Mouse (Mus musculus): Measurements from ENCODE around the gene Cd276. TPM values are rescaled to one million over a fixed set of nuclear protein-coding genes. Genes with fewer than 3 reads are reported as not detected.
"Not testable (repeated sequence)": the region's sequence is repeated elsewhere in the genome, so short reads cannot be mapped to it uniquely, and the experiment has no call there.

Gene Cd276
- polyA plus RNA-seq, 1 experiment from 2014 or later: 5.9 TPM

DNA sequence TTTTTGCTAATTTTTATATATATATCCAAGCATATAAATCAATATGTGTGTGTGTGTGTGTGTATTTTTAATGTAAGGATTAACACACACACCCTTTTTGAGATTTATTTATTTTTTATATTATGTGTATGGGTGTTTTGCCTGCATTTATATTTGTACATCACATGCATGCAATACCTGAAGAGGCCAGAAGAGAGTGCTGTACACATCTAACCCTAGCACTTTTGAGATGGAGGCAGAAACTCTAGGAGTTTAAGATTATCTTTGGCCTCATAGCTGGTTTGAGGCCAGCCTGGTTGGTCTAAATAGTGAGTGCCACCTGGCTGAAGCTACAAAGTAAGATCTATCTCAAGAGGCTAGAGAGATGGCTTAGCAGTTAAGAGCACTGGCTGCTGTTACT is 12.4 kb upstream of the Cd276 start:
- H3K4me2 ChIP-seq: no peak overlapping the region
- H3K9ac ChIP-seq: no peak overlapping the region
- peaks cover 5% of the 10 kb centered on the region; the same call in 1 of the 2 replicates for H3K27me3 ChIP-seq (replicated peaks)
- no peak overlapping the region for H3K27ac ChIP-seq
- H3K4me3 ChIP-seq: no peak overlapping the region
- ATAC-seq: no peak
- no peaks in the 10 kb centered on the region for H3K9me3 ChIP-seq (replicated peaks)
- H3K4me1 ChIP-seq: no peaks in the 10 kb centered on the region
- no peaks in the 10 kb centered on the region for H3K36me3 ChIP-seq

DNA sequence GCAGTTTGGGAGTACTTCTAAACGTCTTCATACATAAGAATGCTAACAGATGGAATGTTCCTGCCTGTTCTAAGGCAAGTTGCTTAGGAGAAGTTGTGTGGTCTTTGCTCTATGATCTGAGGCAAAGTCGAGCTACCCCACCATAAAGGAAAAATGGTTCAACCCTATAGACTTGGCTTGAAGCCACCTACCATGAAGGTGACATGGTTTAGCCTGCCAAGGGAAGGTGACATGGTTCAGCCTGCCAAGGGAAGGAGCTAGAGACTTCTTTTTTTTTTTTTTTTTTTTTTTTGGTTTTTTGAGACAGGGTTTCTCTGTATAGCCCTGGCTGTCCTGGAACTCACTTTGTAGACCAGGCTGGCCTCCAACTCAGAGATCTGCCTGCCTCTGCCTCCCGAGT is 10.7 kb upstream of the Cd276 start:
- 53% methylated on average over 3 of the region's 3 CpGs for WGBS (ENCODE audit: insufficient replicate concordance)

DNA sequence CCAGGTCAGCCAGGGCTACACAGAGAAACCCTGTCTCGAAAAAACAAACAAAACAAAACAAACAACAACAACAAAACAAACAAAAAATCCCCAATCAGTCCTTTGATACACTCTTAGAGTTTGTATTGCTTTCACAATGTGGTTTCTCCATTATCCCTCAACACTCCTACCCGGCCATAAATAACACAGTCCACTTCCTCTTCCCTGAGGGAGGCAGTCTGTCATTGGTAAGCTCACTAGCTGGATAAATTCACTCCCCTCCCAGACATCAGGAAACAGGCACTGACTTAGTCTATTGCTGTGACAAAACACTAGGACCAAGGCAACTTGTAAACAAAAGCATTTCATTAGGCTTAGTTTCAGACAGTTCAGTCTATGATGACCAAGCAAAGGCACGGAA is 5.0 kb upstream of the Cd276 start:
- no peaks in the 10 kb centered on the region for H3K36me3 ChIP-seq
- no peak for ATAC-seq

More for the DNA sequence above, 10.7 kb upstream of the Cd276 start:
- not testable (repeated sequence) for H3K36me3 ChIP-seq; H3K9ac ChIP-seq; H3K4me1 ChIP-seq; H3K27ac ChIP-seq; H3K4me2 ChIP-seq; H3K9me3 ChIP-seq (replicated peaks); H3K4me3 ChIP-seq; H3K27me3 ChIP-seq (replicated peaks); ATAC-seq

DNA sequence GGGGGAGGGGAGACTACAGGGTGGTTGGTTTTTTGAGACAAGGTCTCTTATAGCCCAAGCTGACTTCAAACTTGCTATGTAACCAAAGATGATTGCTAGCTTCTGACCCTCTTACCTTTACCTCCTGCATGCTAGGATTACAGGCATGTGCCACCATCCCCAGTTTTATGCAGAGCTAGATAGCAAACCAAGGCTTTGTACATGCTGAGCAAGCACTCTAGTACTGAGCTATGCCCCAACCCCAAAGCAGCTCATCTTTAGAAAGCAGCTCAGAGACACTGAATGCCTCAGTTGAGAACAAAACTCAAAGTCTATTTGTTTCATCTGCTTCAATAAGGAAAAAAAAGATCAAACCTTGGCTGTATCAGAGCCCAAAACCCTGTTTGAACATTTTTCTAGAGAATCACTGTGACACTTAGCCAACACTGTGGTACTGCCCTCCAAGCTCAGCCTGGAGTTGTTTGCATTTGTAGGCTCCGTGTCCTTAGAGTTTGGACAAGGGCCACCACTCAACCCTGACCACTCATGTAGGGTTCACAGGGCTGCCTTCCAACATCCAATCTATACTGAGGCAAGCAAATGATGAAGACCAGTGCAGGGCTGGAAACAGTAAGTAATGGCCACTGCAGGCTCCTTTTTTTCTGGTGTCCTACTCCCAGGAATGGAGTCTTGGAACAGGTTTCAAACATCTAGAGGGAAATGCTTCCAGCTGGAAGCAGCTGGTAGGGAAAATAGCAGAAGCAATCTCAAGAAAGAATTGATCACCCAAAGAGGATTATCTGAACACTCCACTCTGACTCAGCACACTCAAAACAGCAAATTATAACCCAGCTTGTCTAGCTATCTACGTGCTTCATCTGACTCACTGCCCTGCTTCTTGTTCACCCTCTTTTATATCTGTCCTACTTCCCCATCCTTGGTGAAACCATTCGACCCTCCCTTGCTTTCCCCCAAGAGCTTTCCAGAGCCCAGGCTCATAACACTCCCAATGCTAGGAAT is 2.5 kb upstream of the Cd276 start:
- H3K27me3 ChIP-seq (replicated peaks): peaks cover 56% of the 10 kb centered on the region
- no peak for ATAC-seq
- H3K9ac ChIP-seq: no peak overlapping the region
- no peak overlapping the region for H3K27ac ChIP-seq
- H3K9me3 ChIP-seq (replicated peaks): no peaks in the 10 kb centered on the region
- WGBS (ENCODE audit: insufficient replicate concordance): 26% methylated on average over 3 of the region's 3 CpGs
- H3K4me2 ChIP-seq: no peak overlapping the region
- no peaks in the 10 kb centered on the region for H3K36me3 ChIP-seq
- H3K4me1 ChIP-seq: peaks cover 44% of the 10 kb centered on the region
- H3K4me3 ChIP-seq: no peak overlapping the region

More for the DNA sequence above, 5.0 kb upstream of the Cd276 start:
- Histone ChIP-seq H3K27me3 (replicated peaks) (peaks cover 36% of the 10 kb centered on the region), H3K27ac (no peak overlapping the region), H3K4me3 (no peak overlapping the region), H3K4me2 (no peak overlapping the region), H3K9me3 (replicated peaks) (no peaks in the 10 kb centered on the region), H3K4me1 (peaks cover 31% of the 10 kb centered on the region), H3K9ac (no peak overlapping the region)
- 32% methylated on average over 3 of the region's 3 CpGs for WGBS (ENCODE audit: insufficient replicate concordance)

DNA sequence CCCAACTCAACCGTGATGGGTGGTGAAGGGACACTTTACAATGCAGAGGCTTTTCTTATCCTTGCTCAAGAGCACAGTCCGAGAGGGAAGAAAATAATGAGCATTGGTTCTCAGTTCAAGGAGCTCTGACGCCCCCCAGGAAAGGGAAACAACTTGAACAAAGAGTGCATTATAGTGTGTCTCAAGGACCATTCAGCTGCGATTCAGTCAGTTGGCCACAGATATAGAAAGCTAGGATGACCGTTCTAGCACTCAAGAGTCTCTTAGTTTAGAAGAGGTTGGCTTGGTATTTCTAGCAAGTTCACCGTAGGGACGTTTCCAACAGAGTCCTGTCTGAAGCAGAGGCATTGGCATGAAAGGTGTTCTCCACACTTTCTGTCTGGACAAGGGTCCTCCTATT is 1.4 kb upstream of the Cd276 start:
- no peak for ATAC-seq
- Histone ChIP-seq H3K9me3 (replicated peaks) (no peaks in the 10 kb centered on the region), H3K27me3 (replicated peaks) (peaks cover 67% of the 10 kb centered on the region), H3K4me1 (peaks cover 44% of the 10 kb centered on the region), H3K4me2 (peak overlapping the region; percentile 19), H3K4me3 (no peak overlapping the region), H3K9ac (no peak overlapping the region), H3K36me3 (no peaks in the 10 kb centered on the region), H3K27ac (no peak overlapping the region)
- WGBS (ENCODE audit: insufficient replicate concordance): 47% methylated on average over 7 of the region's 7 CpGs

DNA sequence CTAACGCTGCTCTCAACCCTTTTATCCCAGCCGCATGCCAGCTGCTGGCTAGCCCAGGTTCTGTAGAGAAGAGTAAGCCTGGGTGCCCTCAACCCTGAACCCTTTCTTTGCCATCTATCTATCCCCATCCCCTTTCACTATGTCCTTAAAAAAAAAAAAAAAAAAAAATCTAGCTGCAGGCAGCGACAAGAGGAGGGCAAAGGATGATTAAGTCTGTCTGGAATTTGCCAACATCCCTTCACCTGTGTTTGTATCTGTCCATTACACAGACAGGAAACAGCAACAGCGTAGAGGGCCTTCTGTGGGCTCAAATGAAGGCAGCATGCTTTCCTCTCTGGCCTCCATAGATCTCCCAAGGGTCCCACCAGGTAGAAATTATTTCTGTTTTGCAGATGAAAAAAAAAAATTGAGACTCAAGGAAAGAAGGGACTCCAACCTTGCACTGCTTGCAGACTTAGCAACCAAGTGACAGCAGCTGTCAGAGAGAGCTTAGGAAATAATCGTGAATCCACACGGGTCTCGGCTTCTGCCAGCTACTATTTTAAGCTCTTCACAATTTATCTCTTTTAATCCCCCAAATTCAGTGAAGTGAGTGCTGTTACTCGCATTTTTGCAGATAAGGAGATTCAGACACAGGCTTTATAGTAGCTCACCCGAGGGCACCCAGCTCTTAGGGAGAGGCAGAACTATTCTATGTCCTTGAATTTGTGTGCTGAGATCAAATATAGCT is 613 bp upstream of the Cd276 start:
- no peak overlapping the region for H3K27ac ChIP-seq
- H3K9me3 ChIP-seq (replicated peaks): no peaks in the 10 kb centered on the region
- WGBS (ENCODE audit: insufficient replicate concordance): 8% methylated on average over 9 of the region's 9 CpGs
- peak overlapping the region; percentile 68; the same call in 1 of the 2 replicates for H3K4me3 ChIP-seq
- H3K4me2 ChIP-seq: peak overlapping the region; percentile 96
- peaks cover 74% of the 10 kb centered on the region for H3K27me3 ChIP-seq (replicated peaks)
- H3K36me3 ChIP-seq: no peaks in the 10 kb centered on the region
- peaks cover 44% of the 10 kb centered on the region for H3K4me1 ChIP-seq
- H3K9ac ChIP-seq: peak overlapping the region; percentile 73; the same call in 1 of the 2 replicates
- ATAC-seq: no peak

DNA sequence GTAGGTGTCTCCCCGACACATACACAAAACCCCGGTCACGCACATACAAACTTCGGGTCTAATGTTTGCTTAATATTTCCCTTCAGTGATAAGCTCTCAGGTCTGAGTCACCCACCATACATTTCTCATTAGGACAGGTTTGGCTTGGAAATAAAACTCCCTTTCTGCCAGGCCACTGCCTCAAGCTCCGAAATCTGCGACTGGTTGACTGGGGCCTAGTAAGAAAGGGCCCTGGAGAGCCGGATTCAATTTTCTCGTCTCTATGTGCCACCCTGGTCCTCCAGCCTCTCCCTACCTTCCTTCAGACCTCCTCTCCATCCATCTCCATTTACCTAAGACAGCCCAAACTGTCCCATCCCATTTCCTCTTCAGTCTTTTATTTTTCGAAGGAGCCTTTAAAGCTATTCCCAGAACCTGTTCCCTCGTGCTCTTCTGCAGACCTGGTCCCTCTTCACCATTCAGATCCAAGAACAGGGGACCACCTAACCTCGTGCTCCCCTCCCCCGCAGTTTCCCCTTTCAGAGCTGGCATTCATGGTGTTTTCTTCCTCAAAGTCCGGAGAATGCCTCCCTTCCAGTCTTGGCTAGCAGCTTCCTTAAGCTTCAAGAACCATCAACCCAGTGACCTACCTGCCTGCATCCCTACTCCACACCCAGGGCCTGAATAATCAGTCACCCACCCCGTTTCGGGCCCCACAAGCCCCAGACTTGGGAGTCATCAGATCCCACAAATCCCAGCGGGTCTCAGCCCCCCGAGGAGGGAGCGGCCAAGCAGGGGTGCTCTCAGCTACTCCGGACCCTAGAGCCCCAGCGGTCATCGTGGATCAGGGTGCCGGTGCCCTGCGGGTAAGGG is 955 bp downstream of the Cd276 start:
- no peak for ATAC-seq
- Histone ChIP-seq H3K36me3 (no peaks in the 10 kb centered on the region), H3K9me3 (replicated peaks) (no peaks in the 10 kb centered on the region), H3K4me2 (peak overlapping the region; percentile 96), H3K27ac (peak overlapping the region; percentile 39; the same call in 1 of the 2 replicates), H3K9ac (peak overlapping the region; percentile 73), H3K4me1 (peaks cover 41% of the 10 kb centered on the region), H3K4me3 (peak overlapping the region; percentile 68), H3K27me3 (replicated peaks) (peaks cover 79% of the 10 kb centered on the region)
- WGBS (ENCODE audit: insufficient replicate concordance): 23% methylated on average over 23 of the region's 23 CpGs

DNA sequence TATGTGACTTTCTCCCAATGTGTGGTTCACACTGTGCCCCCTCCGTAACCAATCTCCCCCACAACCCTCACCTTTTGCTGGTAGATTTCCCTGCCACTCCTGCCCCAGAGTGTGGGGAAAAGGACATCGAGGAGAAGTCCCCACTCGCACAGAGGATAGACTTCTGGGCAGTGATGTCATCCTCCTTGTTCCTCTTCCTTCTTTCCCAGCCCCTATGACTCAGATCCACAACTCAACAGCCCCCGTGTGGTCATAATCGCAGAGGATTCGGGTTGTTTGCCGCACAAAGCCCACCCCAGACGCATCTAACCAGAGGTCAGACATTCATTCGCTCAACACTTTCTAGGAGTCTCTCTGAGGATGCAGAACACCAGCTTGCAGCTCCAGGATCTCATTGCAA is 3.2 kb downstream of the Cd276 start:
- Histone ChIP-seq H3K27ac (no peak overlapping the region), H3K27me3 (replicated peaks) (peaks cover 71% of the 10 kb centered on the region), H3K4me1 (peaks cover 30% of the 10 kb centered on the region), H3K4me3 (no peak overlapping the region), H3K36me3 (no peaks in the 10 kb centered on the region), H3K9me3 (replicated peaks) (no peaks in the 10 kb centered on the region), H3K9ac (no peak overlapping the region), H3K4me2 (no peak overlapping the region)
- 28% methylated on average over 9 of the region's 9 CpGs for WGBS (ENCODE audit: insufficient replicate concordance)
- no peak for ATAC-seq

DNA sequence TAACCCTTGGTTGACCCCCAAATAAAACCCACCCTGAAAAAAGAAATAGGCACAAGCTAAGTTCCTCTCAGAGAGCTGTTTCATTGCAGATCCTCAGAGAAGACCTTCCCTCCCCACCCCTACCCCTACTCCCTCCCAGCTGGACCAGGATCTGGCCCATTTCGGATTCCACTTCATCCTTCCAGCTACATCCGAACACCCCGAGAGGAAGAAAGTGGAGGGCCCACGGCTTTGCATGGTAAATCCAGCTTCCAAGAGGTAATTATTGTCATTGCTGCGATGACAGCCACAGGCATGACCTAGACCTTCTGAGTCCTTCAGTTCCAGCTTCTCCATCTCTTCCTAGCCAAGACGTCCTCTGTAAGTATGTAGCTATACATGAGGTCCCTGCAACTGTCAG is 4.3 kb downstream of the Cd276 start:
- ATAC-seq: no peak
- H3K27me3 ChIP-seq (replicated peaks): peaks cover 61% of the 10 kb centered on the region
- 70% methylated on average over 6 of the region's 6 CpGs for WGBS (ENCODE audit: insufficient replicate concordance)
- no peak overlapping the region for H3K4me2 ChIP-seq
- no peaks in the 10 kb centered on the region for H3K9me3 ChIP-seq (replicated peaks)
- H3K27ac ChIP-seq: no peak overlapping the region
- no peak overlapping the region for H3K9ac ChIP-seq
- no peak overlapping the region for H3K4me3 ChIP-seq
- peaks cover 21% of the 10 kb centered on the region for H3K4me1 ChIP-seq
- H3K36me3 ChIP-seq: no peaks in the 10 kb centered on the region

DNA sequence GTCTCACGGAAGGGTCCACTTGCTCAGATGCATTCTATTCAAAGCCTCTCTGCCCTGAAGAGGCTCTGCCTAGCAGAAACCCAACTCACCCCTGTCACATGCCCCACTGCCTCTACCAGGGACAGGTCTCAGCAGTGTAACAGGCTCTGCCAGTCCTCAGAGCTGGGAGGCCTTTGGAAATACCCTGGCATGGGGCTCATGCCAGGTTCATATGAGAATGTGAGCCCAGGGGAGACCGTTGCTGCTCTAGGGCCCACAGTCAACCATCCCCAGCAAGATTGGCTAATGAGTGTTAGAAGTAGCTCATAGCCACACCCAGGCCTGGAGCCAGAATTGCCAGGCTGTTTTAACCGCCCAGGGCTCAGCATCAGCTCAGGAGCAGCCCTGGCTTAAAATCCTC is 5.5 kb downstream of the Cd276 start:
- peaks cover 8% of the 10 kb centered on the region for H3K4me1 ChIP-seq
- H3K9ac ChIP-seq: no peak overlapping the region
- H3K9me3 ChIP-seq (replicated peaks): no peaks in the 10 kb centered on the region
- H3K4me2 ChIP-seq: no peak overlapping the region
- ATAC-seq: no peak
- H3K27me3 ChIP-seq (replicated peaks): peaks cover 49% of the 10 kb centered on the region
- no peak overlapping the region for H3K27ac ChIP-seq
- no peak overlapping the region for H3K4me3 ChIP-seq
- no peaks in the 10 kb centered on the region for H3K36me3 ChIP-seq
- 53% methylated on average over 3 of the region's 3 CpGs for WGBS (ENCODE audit: insufficient replicate concordance)

DNA sequence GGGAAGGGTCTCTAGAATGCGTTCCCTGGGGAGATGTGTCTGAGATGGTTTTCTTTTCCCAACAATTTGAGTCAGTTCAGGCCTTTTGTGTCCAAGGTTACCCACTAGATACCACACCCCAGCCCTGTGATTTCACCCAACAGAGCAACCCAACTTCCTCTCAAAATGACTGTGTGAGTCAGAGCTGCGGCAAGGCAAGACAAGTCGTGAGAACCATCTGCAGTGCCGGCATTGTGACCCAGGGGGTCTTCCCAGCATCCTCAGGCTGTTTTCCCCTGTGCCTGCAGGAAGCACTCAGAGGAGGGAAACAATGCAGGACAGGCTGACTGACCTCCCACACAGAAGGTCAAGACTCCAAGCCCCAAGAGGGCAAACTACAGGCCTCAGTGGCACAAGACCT is 6.3 kb downstream of the Cd276 start:
- Histone ChIP-seq H3K4me3 (no peak overlapping the region), H3K9me3 (replicated peaks) (no peaks in the 10 kb centered on the region), H3K4me2 (no peak overlapping the region), H3K9ac (no peak overlapping the region), H3K27ac (no peak overlapping the region), H3K27me3 (replicated peaks) (peaks cover 41% of the 10 kb centered on the region), H3K4me1 (0 out of 2 replicates have a peak, but pooled peaks cover under 1% of the 10 kb centered on the region), H3K36me3 (no peaks in the 10 kb centered on the region)
- WGBS (ENCODE audit: insufficient replicate concordance): 27% methylated on average over 4 of the region's 4 CpGs
- ATAC-seq: no peak

Measured in liver, embryonic 12.5 days (tissue).